Mouse (Mus musculus) liver, embryonic 14.5 days (tissue): Measurements from ENCODE around the gene Apol10a. TPM values are rescaled to one million over a fixed set of nuclear protein-coding genes. Genes with fewer than 3 reads are reported as not detected.
"Not testable (repeated sequence)": the region's sequence is repeated elsewhere in the genome, so short reads cannot be mapped to it uniquely, and the experiment has no call there.

Experiments used
- ATAC-seq: fragments of 200-750 bp; cut with Nextera tagmentation; 2 replicates; pipeline ENCODE4 v1.8.0; 2017; ENCODE audit warnings: moderate number of reproducible peaks, mild to moderate bottlenecking, moderate library complexity; ENCODE audit not compliant: insufficient read depth
- DNase-seq, 3 experiments: peaks; one replicate each; pipeline ENCODE4 v3.0.0-alpha.2; 2012 to 2013; ENCODE audit warnings: low read depth in 3 of 3, low spot score in 3 of 3
- H3K27ac ChIP-seq: fragments of 300-500 bp; sonication (generic); 2 replicates; pipeline ENCODE4 v1.5.1; 2014; ENCODE audit warnings: moderate library complexity, mild to moderate bottlenecking, control low read depth, inconsistent platforms
- H3K27me3 ChIP-seq: fragments of 300-500 bp; sonication (generic); 2 replicates; pipeline ENCODE4 v1.6.1; 2014; ENCODE audit warnings: mild to moderate bottlenecking, low read length, moderate library complexity; ENCODE audit not compliant: control insufficient read depth, insufficient read depth
- H3K36me3 ChIP-seq: fragments of 300-500 bp; sonication (generic); replicated peaks from 2 replicates; pipeline ENCODE4 v1.6.1; 2014; ENCODE audit warnings: low read depth; ENCODE audit not compliant: control insufficient read depth, insufficient read depth
- H3K4me1 ChIP-seq, 2 experiments: fragments of 200-500 bp in 1 of 2; fragments of 300-500 bp in 1 of 2; sonication (generic) in 1 of 2; replicated peaks; 2 replicates each; pipeline ENCODE4 v1.6.1; 2012 to 2014; ENCODE audit warnings: antibody characterized with exemption in 1 of 2, inconsistent platforms in 1 of 2, low read length in 1 of 2; ENCODE audit not compliant: control insufficient read depth in 2 of 2, insufficient read depth in 2 of 2
- H3K4me2 ChIP-seq: fragments of 300-500 bp; sonication (generic); 2 replicates; pipeline ENCODE4 v1.6.1; 2014; ENCODE audit warnings: low read depth, mild to moderate bottlenecking, control low read depth, moderate library complexity
- H3K4me3 ChIP-seq, 2 experiments: fragments of 200-500 bp in 1 of 2; fragments of 300-500 bp in 1 of 2; sonication (generic) in 1 of 2; 2 replicates each; pipeline ENCODE4 v1.5.1; 2012 to 2014; ENCODE audit warnings: low read depth in 2 of 2, low read length in 2 of 2, mild to moderate bottlenecking in 2 of 2, control low read depth in 1 of 2, inconsistent platforms in 1 of 2, moderate library complexity in 1 of 2; ENCODE audit not compliant: insufficient read depth in 1 of 2
- H3K9ac ChIP-seq: fragments of 300-500 bp; sonication (generic); replicated peaks from 2 replicates; pipeline ENCODE4 v1.6.1; 2014; ENCODE audit warnings: mild to moderate bottlenecking, control low read depth, moderate library complexity
- H3K9me3 ChIP-seq: fragments of 300-500 bp; sonication (generic); 2 replicates; pipeline ENCODE4 v1.6.1; 2016; ENCODE audit warnings: low read length, mixed read lengths; ENCODE audit not compliant: control insufficient read depth
- WGBS: fragments of 180-500 bp; shearing (Covaris S2); extraction: QIAGEN DNeasy Blood & Tissue Kit; methylation state at CpG from one replicate; pipeline ENCODE4 v1.1.7; 2014; ENCODE audit not compliant: insufficient replicate concordance; 5-methylcytosine and 5-hydroxymethylcytosine counted together
- polyA plus RNA-seq, 2 experiments: library from polyadenylated mRNA; depleted of rRNA in 1 of 2; stranded (reverse) in 1 of 2; unstranded in 1 of 2; fragments of >200 nt; fragmentation: Nextera tagmentation in 1 of 2; extraction: Ambion mirVana in 1 of 2; gene quantifications; 2 replicates each; pipeline versions ENCODE4 v1.2.1 to v1.2.3; 2012 to 2014

The Apol10a gene
- 0.01 and 0.03 TPM in 2 replicates for polyA plus RNA-seq (2012; rRNA removed)
- polyA plus RNA-seq (2014; fragmentation: Nextera tagmentation; extraction: Ambion mirVana): not detected in 2 replicates

GRCm38 (mm10) chr15:77476693-77477092, at the start of gene Apol10a:
Apol10a (plus strand) TSS chr15:77477047.
- H3K36me3 ChIP-seq, DNase-seq, ATAC-seq, H3K4me2 ChIP-seq, H3K9ac ChIP-seq, H3K9me3 ChIP-seq, H3K4me1 ChIP-seq, H3K27me3 ChIP-seq, H3K4me3 ChIP-seq, H3K27ac ChIP-seq: not testable (repeated sequence)
- 51% methylated on average over 2 of the region's 2 CpGs for WGBS

- ATAC-seq, H3K27me3 ChIP-seq, H3K9me3 ChIP-seq, H3K27ac ChIP-seq, H3K4me2 ChIP-seq, H3K36me3 ChIP-seq, H3K9ac ChIP-seq, H3K4me1 ChIP-seq, H3K4me3 ChIP-seq, DNase-seq: not testable (repeated sequence)
- WGBS: 58% methylated on average over 8 of the region's 10 CpGs
These were observed 48.0 kb upstream of the Apol10a start for GRCm38 (mm10) chr15:77428690-77429448.

- H3K9me3 ChIP-seq, H3K4me1 ChIP-seq, H3K4me3 ChIP-seq, H3K9ac ChIP-seq, H3K27me3 ChIP-seq, H3K27ac ChIP-seq, DNase-seq, H3K4me2 ChIP-seq, H3K36me3 ChIP-seq, ATAC-seq: not testable (repeated sequence)
- WGBS: 54% methylated on average over 8 of the region's 8 CpGs
These were observed 32.1 kb upstream of the Apol10a start for GRCm38 (mm10) chr15:77444746-77445145.

- not testable (repeated sequence) for H3K27me3 ChIP-seq, H3K9ac ChIP-seq, H3K4me2 ChIP-seq, ATAC-seq, H3K36me3 ChIP-seq, H3K4me3 ChIP-seq, DNase-seq, H3K4me1 ChIP-seq, H3K27ac ChIP-seq, H3K9me3 ChIP-seq
- 83% methylated on average over 1 of the region's 1 CpGs for WGBS
These were observed 31.2 kb upstream of the Apol10a start for GRCm38 (mm10) chr15:77445668-77446067.

GRCm38 (mm10) chr15:77447392-77447791, 29.5 kb upstream of the Apol10a start, which contains the start of gene Apol7b:
Apol7b (minus strand) TSS chr15:77447492.
- H3K4me3 ChIP-seq, H3K4me1 ChIP-seq, DNase-seq, H3K9ac ChIP-seq, H3K27me3 ChIP-seq, H3K9me3 ChIP-seq, H3K4me2 ChIP-seq, H3K27ac ChIP-seq, ATAC-seq, H3K36me3 ChIP-seq: not testable (repeated sequence)
- 53% methylated on average over 2 of the region's 2 CpGs for WGBS
